Mouse (Mus musculus) bone marrow, adult 2 months (tissue): ENCODE measurements at regions not wholly inside any gene's neighbourhood (a gene's known extent, or its start where the extent isn't known, plus 50 kb on each side); places are given as distances from the start of the nearest gene placed in this dataset.

Experiments
- H3K27ac ChIP-seq: fragments of 200-500 bp; 2 replicates; pipeline ENCODE4 v1.5.1; 2012; ENCODE audit warnings: low read depth, mild to moderate bottlenecking, control low read depth, inconsistent platforms, low read length; ENCODE audit not compliant: control insufficient read depth, poor library complexity, insufficient read depth
- H3K4me1 ChIP-seq: fragments of 200-500 bp; 2 replicates; pipeline ENCODE4 v1.6.1; 2011; ENCODE audit warnings: low read length; ENCODE audit not compliant: control insufficient read depth, insufficient read depth
- H3K4me3 ChIP-seq: fragments of 200-500 bp; replicated peaks from 2 replicates; pipeline ENCODE3; 2011; ENCODE audit warnings: mild to moderate bottlenecking, low read depth, low read length, control low read depth; ENCODE audit not compliant: control insufficient read depth
- CTCF ChIP-seq: fragments of 200-500 bp; IDR thresholded peaks from 2 replicates; pipeline ENCODE4 v1.5.1; 2011; ENCODE audit warnings: low read length, control low read depth; ENCODE audit not compliant: control insufficient read depth, insufficient read depth
- POLR2A ChIP-seq: fragments of 200-500 bp; IDR thresholded peaks from 2 replicates; pipeline ENCODE4 v1.6.1; 2011; ENCODE audit warnings: low read depth, mild to moderate bottlenecking, control low read depth, low read length, borderline replicate concordance; ENCODE audit not compliant: control insufficient read depth
- WGBS: fragments of 180-500 bp; shearing (Covaris S2); methylation state at CpG from one replicate; pipeline ENCODE4 v1.1.7; 2018; 5-methylcytosine and 5-hydroxymethylcytosine counted together

GRCm38 (mm10) chr14:60485889-60486274 is 112.8 kb downstream of the Amer2 start:
- Histone ChIP-seq H3K27ac (no peak overlapping the region), H3K4me1 (no peaks in the 10 kb centered on the region; the same call in 1 of the 2 replicates), H3K4me3 (peak overlapping the region; percentile 40)
- 4% methylated on average over 5 of the region's 5 CpGs for WGBS
- TF ChIP-seq CTCF (no peak), POLR2A (no peak)

DNA sequence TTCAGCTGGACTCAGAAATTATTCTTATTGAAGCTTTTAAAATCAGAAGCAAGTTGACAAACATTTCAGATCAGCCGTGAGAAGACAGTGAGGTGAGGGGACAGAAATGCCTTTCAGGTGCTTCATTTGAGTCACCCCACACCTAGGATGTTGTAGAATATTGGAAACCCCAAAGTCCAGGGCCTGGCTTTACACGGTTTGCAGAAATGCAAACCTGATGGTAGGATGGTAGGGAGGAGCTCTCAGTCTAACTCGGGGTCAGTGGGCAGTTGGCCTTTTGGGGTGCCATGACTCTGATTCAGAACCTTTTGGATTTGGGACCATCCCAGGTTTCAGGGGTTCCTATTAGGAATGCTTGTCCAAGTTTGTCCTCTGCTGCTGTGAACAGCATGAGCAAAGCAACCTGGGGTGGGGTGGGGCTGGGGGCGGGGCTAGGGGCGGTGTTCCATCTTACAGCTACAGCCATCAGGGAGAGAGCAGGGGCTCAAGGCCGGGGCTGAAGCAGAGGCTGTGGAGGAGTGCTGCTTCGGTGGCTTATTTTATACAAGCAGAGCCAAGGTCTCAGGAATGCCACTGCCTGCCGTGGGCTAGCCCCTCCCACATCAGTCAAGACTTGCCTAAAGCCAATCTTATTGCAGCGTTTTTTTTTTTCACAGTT is 113.3 kb downstream of the Amer2 start:
- TF ChIP-seq CTCF (no peak), POLR2A (no peak)
- Histone ChIP-seq H3K27ac (no peak overlapping the region), H3K4me3 (no peak overlapping the region), H3K4me1 (no peaks in the 10 kb centered on the region; the same call in 1 of the 2 replicates)
- 5% methylated on average over 9 of the region's 9 CpGs for WGBS

- Histone ChIP-seq H3K27ac (no peak overlapping the region), H3K4me1 (no peaks in the 10 kb centered on the region; the same call in 1 of the 2 replicates), H3K4me3 (no peak overlapping the region)
- WGBS = 69% methylated on average over 4 of the region's 4 CpGs
- no peak for TF ChIP-seq POLR2A
- no peak for TF ChIP-seq CTCF
These were observed 116.1 kb downstream of the Amer2 start for GRCm38 (mm10) chr14:60489111-60489510.

- no peak overlapping the region for H3K4me3 ChIP-seq
- no peak overlapping the region for H3K27ac ChIP-seq
- WGBS = 73% methylated on average over 2 of the region's 2 CpGs
- TF ChIP-seq CTCF (no peak), POLR2A (no peak)
- no peaks in the 10 kb centered on the region; the same call in 1 of the 2 replicates for H3K4me1 ChIP-seq
These were observed 117.8 kb downstream of the Amer2 start for GRCm38 (mm10) chr14:60490886-60491285.

GRCm38 (mm10) chr14:60495441-60495840 is 122.4 kb downstream of the Amer2 start:
- Histone ChIP-seq H3K4me3 (no peak overlapping the region), H3K27ac (no peak overlapping the region), H3K4me1 (no peaks in the 10 kb centered on the region; the same call in 1 of the 2 replicates)
- WGBS = 75% methylated on average over 5 of the region's 5 CpGs
- TF ChIP-seq CTCF = no peak

GRCm38 (mm10) chr14:60502552-60502951 is 129.5 kb downstream of the Amer2 start:
- no peaks in the 10 kb centered on the region for H3K4me1 ChIP-seq
- no peak overlapping the region for H3K4me3 ChIP-seq
- 83% methylated on average over 6 of the region's 6 CpGs for WGBS
- TF ChIP-seq POLR2A (no peak), CTCF (no peak)
- no peak overlapping the region for H3K27ac ChIP-seq

GRCm38 (mm10) chr14:60505066-60505465 is 128.7 kb upstream of the Spata13 start:
- H3K27ac ChIP-seq = no peak overlapping the region
- H3K4me3 ChIP-seq = no peak overlapping the region
- 70% methylated on average over 6 of the region's 6 CpGs for WGBS
- H3K4me1 ChIP-seq = no peaks in the 10 kb centered on the region
- TF ChIP-seq CTCF (no peak), POLR2A (no peak)

DNA sequence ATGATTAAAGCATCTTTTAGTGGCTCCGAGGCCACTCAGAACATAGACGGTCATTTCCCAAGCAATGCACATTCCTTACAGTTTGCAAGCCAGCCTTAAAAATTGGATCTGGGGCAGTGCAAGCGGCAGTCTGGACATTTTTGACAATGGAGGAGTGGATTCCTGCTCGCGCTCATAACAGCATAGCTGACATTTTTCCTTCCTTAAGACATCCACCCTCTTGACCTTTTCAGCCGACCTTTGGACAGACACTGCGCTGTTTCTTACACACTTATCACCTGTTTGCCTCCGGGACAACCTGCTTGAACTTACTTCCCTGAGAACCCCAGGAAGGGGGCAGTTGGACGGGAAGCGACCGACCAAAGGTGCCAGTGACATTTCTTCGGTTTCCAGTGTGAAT is 127.5 kb upstream of the Spata13 start:
- H3K4me3 ChIP-seq = no peak overlapping the region
- H3K4me1 ChIP-seq = no peaks in the 10 kb centered on the region
- 86% methylated on average over 12 of the region's 12 CpGs for WGBS
- no peak overlapping the region for H3K27ac ChIP-seq
- TF ChIP-seq POLR2A (no peak), CTCF (no peak)

DNA sequence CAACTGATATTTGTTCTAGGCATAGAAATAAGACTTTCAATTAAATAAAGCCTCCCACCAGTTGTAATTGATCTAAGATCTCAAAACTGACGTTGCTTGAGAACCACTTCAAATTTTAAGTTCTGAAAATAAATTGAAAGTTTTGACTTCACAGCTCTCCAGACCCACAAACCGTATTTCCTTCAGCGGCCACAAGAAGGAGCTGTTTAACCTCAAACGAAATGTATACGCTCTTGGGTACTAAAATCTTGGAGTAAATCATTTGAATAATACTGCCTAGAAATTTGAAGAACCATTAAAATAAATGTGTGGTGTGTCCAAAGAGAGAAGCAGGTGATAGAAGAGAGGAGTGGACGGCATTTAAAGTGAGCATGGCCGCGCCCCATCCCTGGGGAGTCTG is 120.2 kb upstream of the Spata13 start:
- Histone ChIP-seq H3K4me1 (no peaks in the 10 kb centered on the region), H3K27ac (no peak overlapping the region), H3K4me3 (no peak overlapping the region)
- TF ChIP-seq CTCF (peak; percentile 21; the same call in 1 of the 2 replicates), POLR2A (no peak)
- 22% methylated on average over 8 of the region's 8 CpGs for WGBS
